23 mouse cellular contexts compared by ENCODE assay signal in the genomic region with DNA sequence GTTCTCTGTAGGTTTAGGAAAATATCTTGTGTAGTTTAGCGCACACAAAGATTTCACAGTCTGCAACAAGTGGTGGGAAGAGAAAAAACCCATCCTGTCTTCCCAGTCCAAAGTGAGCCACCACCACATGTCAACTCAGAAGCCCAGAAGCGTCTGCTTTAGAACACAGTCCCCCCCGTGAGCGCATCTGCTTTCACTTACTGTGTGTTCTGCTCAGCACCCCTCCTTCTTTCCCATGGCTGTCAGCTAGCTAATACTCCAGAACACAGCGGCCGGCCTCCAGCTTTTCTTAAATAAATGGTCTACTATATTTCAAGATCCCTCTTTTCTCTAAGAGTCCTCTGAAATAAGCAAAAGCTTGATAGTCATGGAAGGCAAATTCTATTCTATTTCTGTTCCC. TPM values are rescaled to one million over a fixed set of nuclear protein-coding genes. Genes with fewer than 3 reads are reported as not detected.
DNase-seq lines count a peak whose midpoint lies in the region; ATAC-seq and TF ChIP-seq lines count a peak whose summit lies in the region.
"Had no signal": no experiment of that assay in that cellular context is flagged by ENCODE, and none has a peak within 500 bp of the region (broad histone marks: within the 10 kb centered on the region; RNA-seq: fewer than 3 reads in every experiment).

No protein-coding gene starts in this region.

- no peak overlapping the region for H3K4me2 ChIP-seq in forebrain, embryonic 11.5 days (ENCODE audit: low read depth, low read length, severe bottlenecking)
- H3K4me2 ChIP-seq in forebrain, embryonic 15.5 days (replicated peaks), result no peak overlapping the region
- no peak overlapping the region for H3K4me2 ChIP-seq in embryonic facial prominence, embryonic 12.5 days (replicated peaks)
- no peak overlapping the region for H3K4me2 ChIP-seq in stomach, postnatal 0 days (replicated peaks; ENCODE audit: low read depth)
- H3K4me2 ChIP-seq: heart, embryonic 11.5 days; hindbrain, embryonic 15.5 days; liver, embryonic 15.5 days; midbrain, embryonic 12.5 days; neural tube, embryonic 12.5 days had no signal

- 71% methylated on average over 6 of the region's 6 CpGs for WGBS in forebrain, embryonic 11.5 days
- WGBS in forebrain, embryonic 15.5 days, result 85% methylated on average over 6 of the region's 6 CpGs
- 28% methylated on average over 6 of the region's 6 CpGs for WGBS in embryonic facial prominence, embryonic 12.5 days
- 79% methylated on average over 6 of the region's 6 CpGs for WGBS in stomach, postnatal 0 days

- no peak for TF ChIP-seq EP300 in stomach, postnatal 0 days (optimal IDR thresholded peaks at IDR 0.05)

- H3K9me3 ChIP-seq in forebrain, embryonic 11.5 days (ENCODE audit: control insufficient read depth, low read length), result no peaks in the 10 kb centered on the region
- no peaks in the 10 kb centered on the region for H3K9me3 ChIP-seq in forebrain, embryonic 15.5 days
- H3K9me3 ChIP-seq in embryonic facial prominence, embryonic 12.5 days, result no peaks in the 10 kb centered on the region
- H3K9me3 ChIP-seq in stomach, postnatal 0 days (ENCODE audit: control insufficient read depth, low read length), result no peaks in the 10 kb centered on the region
- H3K9me3 ChIP-seq: hindbrain, embryonic 15.5 days; liver, embryonic 15.5 days; midbrain, embryonic 12.5 days; neural tube, embryonic 12.5 days had no signal

- peak; percentile 53 for DNase-seq in forebrain, embryonic 11.5 days (ENCODE audit: low spot score)
- DNase-seq in layer of hippocampus, adult 9-11 months, result peak; percentile 25
- no peak for DNase-seq in layer of hippocampus, adult 11-12 months (ENCODE audit: low spot score)
- DNase-seq in mesoderm, embryonic 11.5 days (ENCODE audit: low read depth, low spot score), result peak; percentile 46
- DNase-seq in stomach, postnatal 0 days (ENCODE audit: low spot score), result no peak
- no peak for DNase-seq in ovary, postnatal 14 days (ENCODE audit: low spot score)
- DNase-seq: adrenal gland, postnatal 10 days; cerebellum, adult 8-10 months; gastrocnemius, postnatal 14 days; kidney, adult 8-10 months; kidney, postnatal 36 days; left cerebral cortex, postnatal 4 days; lung, postnatal 10 days; retina, postnatal 1 day had no signal

- no peak overlapping the region for H3K9ac ChIP-seq in forebrain, embryonic 11.5 days (ENCODE audit: low read length)
- H3K9ac ChIP-seq in forebrain, embryonic 15.5 days (replicated peaks), result no peak overlapping the region
- no peak overlapping the region for H3K9ac ChIP-seq in embryonic facial prominence, embryonic 12.5 days
- H3K9ac ChIP-seq in stomach, postnatal 0 days (ENCODE audit: low read length), result no peak overlapping the region
- H3K9ac ChIP-seq: hindbrain, embryonic 15.5 days; liver, embryonic 15.5 days; midbrain, embryonic 12.5 days; neural tube, embryonic 12.5 days had no signal

- H3K4me1 ChIP-seq in forebrain, embryonic 11.5 days (replicated peaks; ENCODE audit: control insufficient read depth, insufficient read depth, low read length), result no peaks in the 10 kb centered on the region
- H3K4me1 ChIP-seq in forebrain, embryonic 15.5 days, result 0 out of 2 replicates have a peak, but pooled peaks cover 5% of the 10 kb centered on the region
- H3K4me1 ChIP-seq in embryonic facial prominence, embryonic 12.5 days, result peaks cover 13% of the 10 kb centered on the region; the same call in 1 of the 2 replicates
- no peaks in the 10 kb centered on the region for H3K4me1 ChIP-seq in stomach, postnatal 0 days (replicated peaks; ENCODE audit: control insufficient read depth, insufficient read depth)
- H3K4me1 ChIP-seq: hindbrain, embryonic 15.5 days; liver, embryonic 15.5 days; midbrain, embryonic 12.5 days; neural tube, embryonic 12.5 days had no signal

- H3K4me3 ChIP-seq in forebrain, embryonic 11.5 days (ENCODE audit: low read depth, low read length), result no peak overlapping the region
- no peak overlapping the region for H3K4me3 ChIP-seq in forebrain, embryonic 15.5 days
- no peak overlapping the region for H3K4me3 ChIP-seq in embryonic facial prominence, embryonic 12.5 days
- no peak overlapping the region for H3K4me3 ChIP-seq in stomach, postnatal 0 days (ENCODE audit: low read depth, low read length)
- H3K4me3 ChIP-seq: hindbrain, embryonic 15.5 days; liver, embryonic 15.5 days; midbrain, embryonic 12.5 days; neural tube, embryonic 12.5 days had no signal

- no peak for ATAC-seq in forebrain, embryonic 11.5 days (replicated peaks; ENCODE audit: low FRiP score)
- ATAC-seq in forebrain, embryonic 15.5 days (replicated peaks), result no peak
- 0 out of 2 replicates have a peak, but pooled peaks have one; percentile 60 for ATAC-seq in embryonic facial prominence, embryonic 12.5 days (ENCODE audit: insufficient number of reproducible peaks, insufficient read depth, low FRiP score, low TSS enrichment)
- ATAC-seq in stomach, postnatal 0 days (ENCODE audit: low FRiP score, low TSS enrichment), result no peak
- ATAC-seq: forebrain, embryonic 14.5 days had no signal

- no peaks in the 10 kb centered on the region for H3K36me3 ChIP-seq in forebrain, embryonic 11.5 days (ENCODE audit: control insufficient read depth, insufficient read depth, low read length)
- no peaks in the 10 kb centered on the region for H3K36me3 ChIP-seq in forebrain, embryonic 15.5 days
- no peaks in the 10 kb centered on the region for H3K36me3 ChIP-seq in embryonic facial prominence, embryonic 12.5 days
- H3K36me3 ChIP-seq in stomach, postnatal 0 days (ENCODE audit: control insufficient read depth, insufficient read depth, low read length), result no peaks in the 10 kb centered on the region
- H3K36me3 ChIP-seq: hindbrain, embryonic 15.5 days; liver, embryonic 15.5 days; midbrain, embryonic 12.5 days; neural tube, embryonic 12.5 days had no signal

- no peak overlapping the region for H3K27ac ChIP-seq in forebrain, embryonic 11.5 days (ENCODE audit: low read depth, low read length)
- H3K27ac ChIP-seq in forebrain, embryonic 15.5 days (replicated peaks), result no peak overlapping the region
- no peak overlapping the region for H3K27ac ChIP-seq in embryonic facial prominence, embryonic 12.5 days
- H3K27ac ChIP-seq in stomach, postnatal 0 days (replicated peaks), result no peak overlapping the region
- H3K27ac ChIP-seq: hindbrain, embryonic 15.5 days; liver, embryonic 15.5 days; midbrain, embryonic 12.5 days; neural tube, embryonic 12.5 days had no signal

- no peak for TF ChIP-seq CTCF in stomach, postnatal 0 days (IDR thresholded peaks at IDR 0.05; ENCODE audit: low read depth)

- H3K27me3 ChIP-seq in forebrain, embryonic 11.5 days (ENCODE audit: control insufficient read depth, insufficient read depth, low read length), result no peaks in the 10 kb centered on the region
- no peaks in the 10 kb centered on the region for H3K27me3 ChIP-seq in forebrain, embryonic 15.5 days
- H3K27me3 ChIP-seq in embryonic facial prominence, embryonic 12.5 days, result no peaks in the 10 kb centered on the region
- no peaks in the 10 kb centered on the region for H3K27me3 ChIP-seq in stomach, postnatal 0 days (ENCODE audit: control insufficient read depth, insufficient read depth, low read length)
- H3K27me3 ChIP-seq: CH12.LX; hindbrain, embryonic 15.5 days; liver, embryonic 15.5 days; midbrain, embryonic 12.5 days; neural tube, embryonic 12.5 days had no signal

RNA-seq across cellular contexts. Expression of a gene that starts 57.6 kb away (rescaled TPM):
- polyA plus RNA-seq in forebrain, embryonic 11.5 days (2014; fragmentation: Nextera tagmentation; extraction: Ambion mirVana), result 3.3 and 3.8 TPM in 2 replicates
- polyA plus RNA-seq in forebrain, embryonic 15.5 days (2015; fragmentation: Nextera tagmentation; extraction: Ambion mirVana), result 8.6 and 10.2 TPM in 2 replicates
- 2.3 and 4.3 TPM in 2 replicates for polyA plus RNA-seq in embryonic facial prominence, embryonic 12.5 days (2016; fragmentation: Nextera tagmentation; extraction: Ambion mirVana)
- 1.7 and 1.8 TPM in 2 replicates for polyA plus RNA-seq in stomach, postnatal 0 days (2015; fragmentation: Nextera tagmentation; extraction: Ambion mirVana)

RNA-seq across cellular contexts. Expression of a gene that starts 57.7 kb away (rescaled TPM):
- 35.6 and 36.0 TPM in 2 replicates for polyA plus RNA-seq in forebrain, embryonic 11.5 days (2014; fragmentation: Nextera tagmentation; extraction: Ambion mirVana)
- polyA plus RNA-seq in forebrain, embryonic 15.5 days (2015; fragmentation: Nextera tagmentation; extraction: Ambion mirVana), result 41.5 and 42.1 TPM in 2 replicates
- polyA plus RNA-seq in embryonic facial prominence, embryonic 12.5 days (2016; fragmentation: Nextera tagmentation; extraction: Ambion mirVana), result 37.2 and 38.1 TPM in 2 replicates
- polyA plus RNA-seq in stomach, postnatal 0 days (2015; fragmentation: Nextera tagmentation; extraction: Ambion mirVana), result 18.0 and 21.2 TPM in 2 replicates

Comparison
In these comparisons a context has a peak if more than half of its experiments do, and no peak if none do; other contexts are left out.
1. DNase-seq: peak in forebrain, embryonic 11.5 days (single experiment), layer of hippocampus, adult 9-11 months (single experiment) and mesoderm, embryonic 11.5 days (single experiment); none in layer of hippocampus, adult 11-12 months (single experiment), stomach, postnatal 0 days (single experiment) and ovary, postnatal 14 days (single experiment).